Mouse (Mus musculus): ENCODE results near the gene Tango6.

The Tango6 gene

DNA sequence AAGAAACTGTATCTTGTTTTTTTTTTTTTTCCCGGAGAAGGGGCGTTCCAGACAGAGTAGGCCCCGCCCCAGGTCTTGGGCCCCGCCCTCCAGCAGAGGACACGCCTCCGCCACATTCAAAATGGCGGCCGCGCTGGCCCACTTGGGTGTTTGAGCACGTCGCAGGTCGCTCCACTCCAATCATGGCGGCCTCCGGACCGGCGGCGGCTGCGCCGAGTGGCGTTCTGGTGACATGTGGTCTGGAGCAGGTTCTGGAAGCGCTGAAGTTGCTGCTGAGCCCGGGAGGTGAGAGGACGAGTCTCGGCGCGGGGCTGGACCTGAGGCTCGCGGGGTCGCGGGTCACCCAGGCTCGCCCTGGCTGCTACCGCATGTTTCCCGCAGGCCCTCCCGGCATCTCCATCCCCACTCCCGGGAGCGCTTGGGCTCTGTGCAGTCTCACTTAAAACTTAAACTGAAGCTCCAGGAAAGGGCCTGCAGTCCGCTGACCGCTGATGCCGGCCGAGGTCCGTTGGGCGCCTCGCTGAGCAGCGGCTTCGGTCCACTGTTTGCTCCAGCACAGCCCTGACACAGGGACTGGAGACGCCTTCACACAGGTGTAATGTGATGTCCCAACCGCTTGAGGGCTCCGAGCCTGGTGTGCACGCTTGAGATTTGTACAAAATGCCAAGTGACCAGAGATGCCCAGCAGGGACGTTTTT, at the start of gene Tango6:
Gene Tango6 (plus strand): TSS at position 98 of the 698 bp plus-strand sequence.
- DNase-seq (ENCODE audit: low read depth, low spot score): peak; percentile 85

DNA sequence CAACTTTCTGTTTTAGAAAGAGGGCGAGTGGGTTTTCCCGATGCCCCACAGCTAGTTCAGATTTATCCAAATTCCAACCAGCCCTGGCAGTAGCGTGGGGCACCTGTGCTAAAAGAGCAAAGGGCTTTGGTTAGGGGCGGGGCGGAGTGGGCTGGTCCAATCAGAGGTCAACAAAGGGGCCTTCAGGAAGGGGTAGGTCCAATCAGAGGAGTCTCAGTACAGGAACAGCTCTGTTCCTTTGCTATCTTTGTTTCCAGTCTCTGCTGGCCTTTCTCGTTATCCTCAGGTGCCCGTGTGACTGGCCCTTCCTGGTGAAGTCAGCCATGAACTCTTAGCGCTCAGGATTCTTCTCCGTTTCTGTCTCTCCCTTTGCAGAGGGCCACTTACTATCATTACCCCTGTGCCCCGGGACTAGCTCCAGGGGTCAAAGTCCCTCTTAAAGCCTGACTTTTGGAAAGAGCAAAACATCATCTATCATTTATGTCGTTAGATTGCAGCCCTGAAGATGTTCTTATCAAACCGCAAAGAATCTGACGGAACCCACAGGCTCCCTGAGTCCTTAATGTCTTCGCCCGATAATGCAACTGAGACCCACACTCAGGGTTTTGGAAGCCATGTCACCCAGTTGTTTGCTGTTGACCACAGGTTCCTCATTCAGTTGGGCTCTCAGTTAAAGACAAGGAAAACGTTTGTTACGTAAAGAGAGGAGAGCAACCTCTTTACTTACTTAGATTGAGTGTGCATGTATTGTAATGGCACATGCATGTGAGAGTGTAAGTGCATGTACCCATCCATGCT, 49.3 kb upstream of the Tango6 start:
- no peak for DNase-seq (ENCODE audit: low read depth, low spot score)

DNA sequence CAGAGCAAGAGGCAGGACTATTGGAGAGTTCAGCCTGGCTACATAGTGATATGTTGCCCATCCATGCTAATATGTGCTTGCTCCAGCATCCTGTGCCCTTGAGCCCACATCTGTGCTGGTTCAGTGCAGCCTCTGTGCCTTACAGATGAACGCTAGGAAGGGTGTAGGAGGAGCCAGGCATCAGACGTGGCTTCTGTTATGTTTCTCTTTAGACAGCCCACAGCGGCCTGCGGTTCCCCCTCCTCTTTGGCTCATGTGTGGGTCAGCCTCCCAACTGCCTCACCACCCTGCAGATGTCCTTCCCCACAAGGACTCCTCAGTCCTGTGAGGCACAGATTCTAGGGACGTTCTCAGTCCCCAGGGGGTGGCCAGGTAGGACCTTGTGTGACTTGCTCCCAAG, 47.6 kb upstream of the Tango6 start:
- no peak for DNase-seq (ENCODE audit: low read depth, low spot score)

DNA sequence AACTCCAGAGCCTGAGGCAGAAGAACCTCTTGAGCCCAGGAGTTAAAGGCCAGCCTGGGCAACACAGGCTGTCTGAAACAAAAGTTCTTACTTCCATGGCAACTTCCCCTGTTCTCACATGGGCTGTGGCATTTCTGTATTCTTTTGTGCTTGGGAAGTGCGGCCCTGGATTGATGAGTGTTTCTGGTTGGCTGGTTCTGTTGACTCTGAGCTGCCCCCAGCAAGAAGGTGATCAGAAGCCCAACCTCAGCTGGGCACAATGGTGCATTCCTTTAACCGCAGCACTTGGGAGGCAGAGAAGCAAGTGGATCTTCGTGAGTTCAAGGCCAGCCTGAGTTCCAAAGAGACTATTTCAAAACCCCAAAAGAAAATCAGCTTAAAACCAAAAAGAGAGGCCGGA, 45.4 kb upstream of the Tango6 start:
- no peak for DNase-seq (ENCODE audit: low read depth, low spot score)

DNA sequence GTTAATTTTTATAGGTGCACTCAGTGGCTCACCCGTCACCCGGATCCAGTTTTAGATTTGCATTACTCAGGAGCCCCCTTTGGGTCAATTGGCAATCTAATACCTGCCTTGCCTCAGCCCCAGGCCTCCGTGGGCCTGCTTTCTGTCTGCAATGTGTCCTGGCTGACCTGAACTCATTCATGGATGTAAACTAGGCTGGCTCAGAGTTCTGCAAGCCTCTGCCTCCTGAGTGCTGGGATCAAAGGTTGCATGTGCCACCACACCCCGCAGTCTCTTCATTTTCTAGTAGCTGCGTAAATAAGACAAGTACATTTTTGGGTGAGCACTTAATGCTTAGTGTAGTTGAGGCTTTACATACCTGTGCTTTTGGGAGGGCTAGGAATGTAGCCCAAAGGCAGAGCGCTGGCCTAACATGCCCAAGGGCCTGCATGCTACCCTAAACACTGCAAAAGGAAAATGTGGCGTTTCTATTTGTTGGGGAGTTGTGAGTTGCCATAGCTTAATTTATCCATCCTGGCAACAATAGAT, 44.0 kb upstream of the Tango6 start:
- DNase-seq (ENCODE audit: low read depth, low spot score): no peak

DNA sequence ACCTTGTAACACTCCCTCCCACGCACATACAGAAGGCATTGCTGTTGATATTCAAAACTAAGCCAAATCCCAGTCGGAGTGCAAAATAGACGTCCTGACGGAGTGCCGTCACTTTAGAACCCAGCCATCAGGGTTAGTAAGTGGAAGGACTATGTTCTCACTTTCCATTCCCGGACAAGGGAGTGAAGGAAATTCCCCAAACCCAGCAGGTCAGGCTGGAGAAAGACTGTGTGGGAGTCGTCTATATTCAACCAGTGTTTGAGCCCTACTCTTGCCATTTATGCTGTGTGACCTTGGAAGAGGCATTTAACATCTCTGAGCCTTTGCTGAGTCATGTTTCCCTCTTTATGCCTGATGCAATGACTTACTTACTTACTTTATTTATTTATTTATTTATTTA, 42.7 kb upstream of the Tango6 start:
- no peak for DNase-seq (ENCODE audit: low read depth, low spot score)

DNA sequence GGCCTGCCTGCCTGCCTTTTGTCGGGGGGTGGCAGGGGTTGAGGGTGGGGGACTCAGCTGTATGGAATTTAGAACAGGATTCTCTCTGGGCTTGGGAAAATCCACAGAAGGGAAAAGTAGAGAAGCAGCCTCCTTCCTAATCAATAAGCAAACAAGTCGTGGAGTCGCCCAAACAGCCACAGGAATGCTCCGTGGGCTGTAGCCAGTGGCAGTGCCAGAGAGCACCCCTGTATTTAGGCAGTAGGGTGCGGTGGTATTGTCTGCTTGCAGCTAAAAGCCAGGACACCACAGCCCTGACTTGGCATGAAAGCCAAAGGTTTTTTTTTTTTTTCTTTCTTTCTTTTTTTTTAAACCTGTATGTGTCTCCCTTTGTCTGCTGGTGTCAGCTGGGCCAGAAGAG, 41.9 kb upstream of the Tango6 start:
- DNase-seq (ENCODE audit: low read depth, low spot score): no peak

DNA sequence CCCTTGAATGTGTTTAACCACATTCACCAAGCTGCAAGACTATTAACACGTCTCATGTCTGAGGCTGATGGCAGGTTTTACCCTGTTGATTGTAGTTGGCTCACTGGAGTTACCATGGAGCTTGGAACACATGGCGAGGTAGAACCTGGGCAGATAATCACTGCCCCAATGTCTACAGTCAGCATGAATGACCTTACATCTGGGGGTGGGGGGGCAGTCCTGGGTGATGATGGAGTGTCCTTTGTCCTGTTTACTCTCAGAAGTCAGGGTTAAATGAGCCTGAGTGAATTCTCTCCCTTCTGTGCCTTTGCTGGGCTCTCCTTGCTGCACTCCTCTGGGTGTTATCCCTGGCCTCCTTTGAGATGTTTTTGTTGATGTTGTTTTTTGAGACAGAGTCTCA, 40.7 kb upstream of the Tango6 start:
- no peak for DNase-seq (ENCODE audit: low read depth, low spot score)

DNA sequence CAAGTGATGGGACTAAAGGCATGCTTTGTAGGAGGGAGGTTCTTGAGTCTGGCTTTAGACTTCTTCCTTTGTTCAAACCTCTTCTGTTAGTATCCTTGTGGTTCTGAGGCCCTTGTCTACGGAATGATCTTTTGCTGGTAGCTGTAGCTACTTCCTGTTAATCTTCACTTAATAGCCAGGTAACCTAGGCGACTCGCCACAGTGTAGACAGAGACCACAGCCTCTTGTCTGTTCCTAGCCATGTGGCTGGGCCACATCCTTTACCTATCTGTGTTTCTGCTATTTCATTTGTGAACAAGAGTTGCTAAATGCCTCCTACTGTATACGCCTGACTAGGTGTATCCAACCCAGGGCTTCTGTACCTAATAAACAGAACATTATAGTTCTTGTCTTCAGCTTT, 39.8 kb upstream of the Tango6 start:
- peak; percentile 3 for DNase-seq (ENCODE audit: low read depth, low spot score)

DNA sequence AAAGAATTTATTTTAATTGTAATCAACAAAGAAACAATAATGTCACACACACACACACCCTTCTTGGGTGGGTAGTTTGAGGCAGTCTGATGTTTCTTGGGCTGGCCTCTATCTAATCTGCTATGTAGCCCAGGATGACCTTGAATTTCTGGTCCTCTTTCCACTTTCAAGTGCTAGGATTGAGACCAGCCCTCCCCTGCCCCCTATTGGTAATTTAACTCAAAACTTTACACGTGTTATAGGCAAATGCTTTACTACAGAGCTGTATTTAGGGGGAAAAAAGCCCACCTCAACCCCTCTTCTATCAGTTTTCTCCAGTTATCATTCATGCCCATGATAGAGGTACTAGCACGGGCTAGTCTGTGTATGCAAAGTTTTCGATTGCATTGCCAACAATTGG, 37.9 kb upstream of the Tango6 start:
- DNase-seq (ENCODE audit: low read depth, low spot score): no peak

DNA sequence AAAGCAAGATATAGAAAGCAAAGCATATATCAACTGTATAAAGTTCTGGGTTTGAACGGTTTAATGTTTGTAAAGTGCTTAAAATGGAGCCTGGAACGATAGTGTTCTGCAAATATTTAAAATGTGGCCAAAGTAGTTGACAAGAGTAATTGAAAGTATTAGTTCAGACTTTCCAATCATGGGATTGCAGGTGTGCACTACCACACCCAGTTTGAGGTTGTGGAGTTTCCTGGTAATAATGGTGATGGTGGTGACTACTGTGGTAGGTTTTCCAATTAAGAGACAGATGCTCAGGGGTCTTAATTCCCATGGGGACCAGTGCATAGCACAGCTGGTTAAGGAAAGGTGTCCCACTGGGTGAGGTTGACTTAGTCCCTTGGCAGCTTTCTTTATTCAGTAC, 36.7 kb upstream of the Tango6 start:
- no peak for DNase-seq (ENCODE audit: low read depth, low spot score)

DNA sequence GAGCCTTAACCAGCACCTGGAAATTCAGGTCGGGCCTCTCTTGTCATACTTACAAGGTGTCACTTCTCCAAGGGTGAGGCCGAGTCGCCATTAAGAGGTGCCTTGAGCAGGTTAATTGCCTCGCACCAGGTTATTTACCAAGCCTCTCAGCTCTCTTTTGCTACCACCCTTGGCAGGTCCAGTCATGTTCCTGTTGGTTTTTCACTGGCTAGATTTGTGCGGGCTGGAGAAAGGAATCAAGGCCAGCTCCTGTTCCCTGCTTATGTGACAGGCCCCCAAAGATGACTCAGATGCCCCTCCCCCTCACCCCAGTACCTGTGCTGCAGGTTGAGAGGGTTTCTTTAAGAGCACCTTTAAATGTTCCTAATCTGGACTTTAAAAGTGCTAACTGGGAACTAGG, 36.1 kb upstream of the Tango6 start:
- no peak for DNase-seq (ENCODE audit: low read depth, low spot score)

DNA sequence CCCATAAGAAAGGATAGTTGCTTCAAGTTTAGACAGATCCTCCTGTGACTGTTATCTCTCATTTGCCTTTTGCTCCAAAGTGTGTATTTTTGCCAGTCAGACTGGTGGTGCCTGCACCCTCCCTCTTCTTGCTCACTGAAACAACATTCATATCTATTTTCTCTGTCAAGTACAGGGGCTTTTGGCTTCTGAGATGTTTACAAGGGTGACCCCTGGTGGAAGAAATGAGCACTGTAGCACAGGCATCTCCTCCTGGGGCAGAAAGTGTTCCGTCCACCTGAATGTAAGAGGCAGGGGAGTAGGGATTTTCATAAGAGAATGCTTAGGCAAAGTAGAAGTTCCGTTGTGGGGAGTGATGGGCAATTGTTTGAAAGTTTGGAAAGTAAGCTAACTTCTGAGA, 35.5 kb upstream of the Tango6 start:
- DNase-seq (ENCODE audit: low read depth, low spot score): peak; percentile 47

DNA sequence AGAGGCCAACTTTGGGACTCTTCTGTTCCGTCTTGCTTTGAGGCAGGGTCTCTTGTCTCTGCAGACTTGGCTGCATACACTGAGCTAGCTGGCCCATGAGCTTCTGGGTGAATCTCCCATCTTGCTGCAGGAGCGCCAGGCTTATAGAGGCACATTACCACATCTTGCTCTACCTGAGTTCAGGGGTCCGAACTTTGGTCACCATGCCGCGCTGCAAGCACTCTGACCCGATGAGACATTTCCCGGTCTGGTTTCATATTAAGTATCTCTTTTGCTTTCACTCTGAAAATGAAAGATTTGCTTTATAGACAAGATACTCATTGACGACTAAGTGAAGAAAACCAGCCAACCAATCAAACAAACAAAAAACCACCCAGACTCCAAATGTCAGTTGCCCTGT, 34.4 kb upstream of the Tango6 start:
- no peak for DNase-seq (ENCODE audit: low read depth, low spot score)

DNA sequence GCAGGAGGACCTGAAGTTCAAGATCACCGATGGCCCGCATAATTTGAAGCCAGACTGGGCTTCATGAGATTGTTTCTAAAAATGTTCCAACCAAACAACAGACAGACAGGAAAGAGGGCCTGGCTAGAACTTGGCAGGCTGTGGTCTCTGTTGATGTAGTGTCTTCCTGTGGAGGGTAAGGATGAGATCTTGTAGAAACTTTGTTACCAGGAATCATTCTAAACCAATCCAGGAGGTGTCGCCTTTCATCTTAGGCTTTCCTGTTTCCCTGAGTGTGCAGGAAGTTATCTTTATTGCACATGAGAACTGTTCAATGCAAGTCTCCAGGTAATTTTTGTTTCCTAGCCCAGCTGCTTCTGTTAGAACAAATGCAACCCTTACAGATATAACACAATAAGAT, 30.9 kb upstream of the Tango6 start:
- no peak for DNase-seq (ENCODE audit: low read depth, low spot score)

DNA sequence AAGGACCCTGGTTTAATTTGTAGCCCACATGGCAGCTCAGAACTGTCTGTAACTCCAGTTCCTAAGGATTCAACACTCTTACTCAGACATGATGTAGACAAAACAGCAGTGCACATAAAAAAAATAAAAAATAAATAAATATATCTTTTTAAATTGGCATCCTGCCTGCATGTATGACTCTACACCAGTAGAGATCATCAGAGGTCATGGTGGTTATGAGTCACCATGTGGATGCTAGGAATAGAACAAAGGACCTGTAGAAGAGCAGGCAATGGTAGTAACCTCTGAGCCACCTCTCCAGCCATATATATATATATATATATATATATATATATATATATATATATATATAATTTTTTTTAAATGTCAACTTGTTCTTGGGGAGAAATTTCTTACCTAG, 26.8 kb upstream of the Tango6 start:
- no peak for DNase-seq (ENCODE audit: low read depth, low spot score)

DNA sequence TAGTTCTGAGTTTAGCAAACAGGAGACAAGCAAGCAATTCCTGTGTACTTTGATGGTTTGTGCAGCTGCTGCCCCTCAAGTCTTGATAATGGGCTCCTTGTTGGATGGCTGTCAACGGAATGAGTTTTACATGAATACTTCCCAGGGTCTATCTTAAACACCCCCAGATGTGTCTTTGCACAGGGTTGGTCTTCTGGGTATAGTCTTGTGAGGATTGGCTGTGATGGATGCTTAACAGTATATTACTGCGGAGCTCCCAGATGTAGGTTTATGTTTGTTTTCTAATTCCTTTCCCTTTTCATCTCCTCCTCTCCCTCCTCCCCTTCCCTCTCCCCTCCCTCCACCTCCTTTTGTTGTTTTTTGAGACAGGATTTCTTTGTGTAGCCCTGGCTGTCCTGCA, 10.1 kb upstream of the Tango6 start:
- no peak for DNase-seq (ENCODE audit: low read depth, low spot score)

DNA sequence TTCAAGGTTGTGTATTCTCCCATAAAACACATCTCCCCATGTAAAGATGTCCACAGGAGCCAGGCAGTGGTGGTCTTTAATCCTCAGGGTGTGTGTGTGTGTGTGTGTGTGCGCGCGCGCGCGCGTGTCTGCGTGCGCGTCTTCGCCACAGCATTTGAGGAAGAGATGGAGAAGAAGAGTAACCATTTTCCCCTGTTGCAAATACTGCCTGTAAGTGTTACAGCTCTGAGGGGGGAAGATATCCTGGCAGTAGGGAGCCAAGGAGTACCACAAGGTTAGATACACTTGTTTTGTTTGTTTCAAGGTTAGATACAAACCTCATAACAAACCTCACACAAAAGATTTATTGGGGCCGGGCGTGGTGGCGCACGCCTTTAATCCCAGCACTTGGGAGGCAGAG, 8.6 kb upstream of the Tango6 start:
- no peak for DNase-seq (ENCODE audit: low read depth, low spot score)

DNA sequence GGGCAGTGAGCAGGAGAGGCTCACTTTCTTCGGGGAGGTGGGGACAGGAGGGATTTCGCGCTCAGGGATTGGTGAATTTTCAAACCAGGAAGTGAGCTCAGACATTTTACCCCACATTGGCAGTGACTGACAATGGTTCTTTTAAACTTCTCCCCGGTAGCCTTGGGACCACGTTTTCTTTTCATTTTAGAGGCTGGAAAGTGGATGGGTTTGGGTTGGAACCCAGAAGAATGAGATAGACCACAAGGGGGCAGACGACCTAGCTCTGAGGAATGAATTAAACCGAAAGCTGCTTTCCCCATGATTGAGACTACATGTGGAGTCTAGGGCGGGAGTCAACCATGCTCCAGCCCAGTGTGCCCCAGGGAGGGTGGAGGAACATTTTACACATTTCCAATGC, 8.0 kb upstream of the Tango6 start:
- no peak for DNase-seq (ENCODE audit: low read depth, low spot score)

DNA sequence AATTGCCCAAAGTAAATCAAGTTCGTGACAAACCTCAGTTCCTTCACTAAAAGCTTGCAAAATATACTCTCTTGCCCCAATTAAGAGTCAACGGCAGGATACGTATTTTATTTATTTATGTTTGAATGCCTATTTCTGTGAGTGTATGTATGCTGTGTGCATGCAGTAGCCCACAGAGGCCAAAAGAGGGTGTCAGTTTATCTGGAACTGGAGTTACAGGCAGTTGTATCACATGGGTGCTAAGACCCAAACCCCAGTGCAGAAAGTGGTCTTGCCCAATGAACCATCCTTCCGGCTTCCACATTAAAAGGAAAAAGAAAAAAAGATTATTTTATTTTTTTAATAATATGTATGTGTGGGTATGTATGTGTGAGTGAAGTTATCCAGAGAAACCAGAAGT, 1.5 kb downstream of the Tango6 start:
- no peak for DNase-seq (ENCODE audit: low read depth, low spot score)

DNA sequence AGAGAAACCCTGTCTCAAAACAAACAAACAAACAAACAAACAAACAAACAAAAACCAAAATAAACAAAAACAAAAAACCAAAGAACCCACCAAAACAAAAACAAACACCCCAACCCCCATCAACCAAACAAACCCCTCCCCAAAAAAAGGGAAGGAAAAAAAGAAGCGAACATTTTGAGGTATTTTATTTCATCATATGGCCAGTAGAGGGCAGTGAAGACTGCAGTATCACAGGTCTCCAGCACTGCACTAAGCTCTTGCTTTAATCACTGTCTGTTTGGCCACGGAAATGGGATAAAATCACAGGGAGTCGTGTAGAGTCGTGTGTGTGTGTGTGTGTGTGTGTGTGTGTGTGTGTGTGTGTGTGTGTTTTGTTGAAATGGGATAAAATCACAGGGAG, 4.6 kb downstream of the Tango6 start:
- DNase-seq (ENCODE audit: low read depth, low spot score): peak; percentile 35

DNA sequence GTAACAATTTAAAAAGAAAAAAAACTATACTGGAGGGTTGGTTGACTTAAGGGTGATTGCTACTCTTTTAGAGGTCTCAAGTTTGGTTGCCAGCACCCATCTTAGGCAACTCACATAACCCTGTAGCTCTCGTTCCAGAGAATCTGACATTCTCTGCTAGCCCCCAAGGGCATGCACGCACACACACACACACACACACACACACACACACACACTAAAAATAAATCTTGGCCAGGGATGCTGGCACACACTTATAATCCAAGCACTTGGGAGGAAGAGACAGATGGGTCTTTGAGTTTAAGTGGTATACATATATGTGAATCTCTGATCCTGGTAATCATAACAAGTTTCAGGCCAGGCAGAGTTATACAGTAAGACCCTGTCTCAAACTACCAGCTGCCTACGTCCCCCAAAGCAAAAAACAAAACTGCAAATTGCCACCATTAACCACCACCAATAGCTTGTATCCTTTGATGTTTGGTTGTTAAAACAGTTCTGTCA, 14.9 kb downstream of the Tango6 start:
- DNase-seq (ENCODE audit: low read depth, low spot score): peak; percentile 40

DNA sequence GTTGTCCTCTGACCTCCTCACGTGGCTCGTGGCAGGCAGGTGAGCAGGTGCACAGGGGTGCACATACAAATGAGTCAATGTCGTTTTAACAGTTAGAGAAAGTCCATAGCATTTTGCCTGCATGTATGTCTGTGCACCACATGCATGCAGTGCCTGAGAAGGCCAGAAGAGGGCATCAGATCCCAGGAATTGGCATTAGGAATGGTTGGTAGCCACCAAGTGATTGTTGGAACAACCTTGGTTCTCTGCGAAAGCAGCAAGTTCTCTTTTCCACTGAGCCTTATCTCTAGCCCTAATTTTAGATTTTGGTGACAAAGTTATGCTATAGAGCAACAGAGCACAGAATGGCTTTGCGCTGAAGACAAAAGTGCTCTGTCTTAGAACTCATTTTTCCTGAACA, 16.7 kb downstream of the Tango6 start:
- DNase-seq (ENCODE audit: low read depth, low spot score): no peak

Measured in skeletal muscle tissue, adult 2 months (tissue).